Mouse (Mus musculus): ENCODE data around the gene Ppp1r12a. TPM values are rescaled to one million over a fixed set of nuclear protein-coding genes. Genes with fewer than 3 reads are reported as not detected.

The Ppp1r12a gene
- polyA plus RNA-seq, 1 experiment from 2014 or later: 77.8 TPM

- ATAC-seq (ENCODE audit: insufficient number of reproducible peaks, insufficient read depth, low FRiP score, low TSS enrichment, low read depth): no peak
- WGBS: 67% methylated on average over 4 of the region's 4 CpGs
These were observed 20.4 kb downstream of the Ppp1r12a start for GRCm38 (mm10) chr10:108182386-108182785.

GRCm38 (mm10) chr10:108184763-108185162 lies 22.8 kb downstream of the Ppp1r12a start:
- ATAC-seq (ENCODE audit: insufficient number of reproducible peaks, insufficient read depth, low FRiP score, low TSS enrichment, low read depth): no peak
- Histone ChIP-seq H3K27ac (no peak overlapping the region), H3K4me1 (replicated peaks) (peaks cover 14% of the 10 kb centered on the region), H3K27me3 (no peaks in the 10 kb centered on the region), H3K4me2 (no peak overlapping the region), H3K4me3 (replicated peaks) (no peak overlapping the region), H3K9ac (replicated peaks) (no peak overlapping the region), H3K36me3 (no peaks in the 10 kb centered on the region), H3K9me3 (no peaks in the 10 kb centered on the region)
- 61% methylated on average over 8 of the region's 8 CpGs for WGBS

More at GRCm38 (mm10) chr10:108182386-108182785, 20.4 kb downstream of the Ppp1r12a start:
- peaks cover 14% of the 10 kb centered on the region for H3K4me1 ChIP-seq (replicated peaks)
- H3K27ac ChIP-seq: no peak overlapping the region
- no peaks in the 10 kb centered on the region for H3K9me3 ChIP-seq
- no peaks in the 10 kb centered on the region for H3K36me3 ChIP-seq
- no peak overlapping the region for H3K4me2 ChIP-seq
- no peaks in the 10 kb centered on the region for H3K27me3 ChIP-seq
- H3K4me3 ChIP-seq (replicated peaks): no peak overlapping the region
- H3K9ac ChIP-seq (replicated peaks): no peak overlapping the region

- H3K27me3 ChIP-seq: no peaks in the 10 kb centered on the region
These were observed 23.3 kb downstream of the Ppp1r12a start for GRCm38 (mm10) chr10:108185265-108185664.

GRCm38 (mm10) chr10:108189303-108189702 lies 27.3 kb downstream of the Ppp1r12a start:
- Histone ChIP-seq H3K4me3 (replicated peaks) (no peak overlapping the region), H3K9me3 (no peaks in the 10 kb centered on the region), H3K4me1 (replicated peaks) (peaks cover 18% of the 10 kb centered on the region), H3K4me2 (no peak overlapping the region), H3K27ac (no peak overlapping the region), H3K9ac (replicated peaks) (no peak overlapping the region), H3K36me3 (no peaks in the 10 kb centered on the region), H3K27me3 (no peaks in the 10 kb centered on the region)
- WGBS: 90% methylated on average over 2 of the region's 2 CpGs
- ATAC-seq (ENCODE audit: insufficient number of reproducible peaks, insufficient read depth, low FRiP score, low TSS enrichment, low read depth): no peak

More at GRCm38 (mm10) chr10:108185265-108185664, 23.3 kb downstream of the Ppp1r12a start:
- Histone ChIP-seq H3K4me1 (replicated peaks) (peaks cover 14% of the 10 kb centered on the region), H3K9ac (replicated peaks) (no peak overlapping the region), H3K9me3 (no peaks in the 10 kb centered on the region), H3K4me2 (no peak overlapping the region), H3K27ac (no peak overlapping the region), H3K36me3 (no peaks in the 10 kb centered on the region), H3K4me3 (replicated peaks) (no peak overlapping the region)
- 93% methylated on average over 3 of the region's 3 CpGs for WGBS
- ATAC-seq (ENCODE audit: insufficient number of reproducible peaks, insufficient read depth, low FRiP score, low TSS enrichment, low read depth): no peak

GRCm38 (mm10) chr10:108189986-108190385 lies 28.0 kb downstream of the Ppp1r12a start:
- Histone ChIP-seq H3K9me3 (no peaks in the 10 kb centered on the region), H3K27ac (no peak overlapping the region), H3K27me3 (no peaks in the 10 kb centered on the region), H3K4me2 (no peak overlapping the region), H3K9ac (replicated peaks) (no peak overlapping the region), H3K36me3 (no peaks in the 10 kb centered on the region), H3K4me3 (replicated peaks) (no peak overlapping the region), H3K4me1 (replicated peaks) (peaks cover 14% of the 10 kb centered on the region)
- WGBS: 91% methylated on average over 3 of the region's 3 CpGs
- ATAC-seq (ENCODE audit: insufficient number of reproducible peaks, insufficient read depth, low FRiP score, low TSS enrichment, low read depth): no peak

- H3K4me3 ChIP-seq (replicated peaks): no peak overlapping the region
- H3K27me3 ChIP-seq: no peaks in the 10 kb centered on the region
- peaks cover 11% of the 10 kb centered on the region for H3K4me1 ChIP-seq (replicated peaks)
- ATAC-seq (ENCODE audit: insufficient number of reproducible peaks, insufficient read depth, low FRiP score, low TSS enrichment, low read depth): no peak
- H3K9me3 ChIP-seq: no peaks in the 10 kb centered on the region
- no peak overlapping the region for H3K27ac ChIP-seq
- no peaks in the 10 kb centered on the region for H3K36me3 ChIP-seq
- H3K9ac ChIP-seq (replicated peaks): no peak overlapping the region
- no peak overlapping the region for H3K4me2 ChIP-seq
These were observed 28.6 kb downstream of the Ppp1r12a start for GRCm38 (mm10) chr10:108190626-108191025.

GRCm38 (mm10) chr10:108191381-108191787 lies 29.4 kb downstream of the Ppp1r12a start:
- Histone ChIP-seq H3K9ac (replicated peaks) (no peak overlapping the region), H3K4me2 (no peak overlapping the region), H3K27me3 (no peaks in the 10 kb centered on the region), H3K4me1 (replicated peaks) (peaks cover 6% of the 10 kb centered on the region), H3K36me3 (no peaks in the 10 kb centered on the region), H3K9me3 (no peaks in the 10 kb centered on the region), H3K4me3 (replicated peaks) (no peak overlapping the region), H3K27ac (no peak overlapping the region)
- no peak for ATAC-seq (ENCODE audit: insufficient number of reproducible peaks, insufficient read depth, low FRiP score, low TSS enrichment, low read depth)
- 77% methylated on average over 8 of the region's 8 CpGs for WGBS

- Histone ChIP-seq H3K27me3 (no peaks in the 10 kb centered on the region), H3K9me3 (no peaks in the 10 kb centered on the region), H3K27ac (no peak overlapping the region), H3K4me2 (no peak overlapping the region), H3K36me3 (no peaks in the 10 kb centered on the region), H3K9ac (replicated peaks) (no peak overlapping the region), H3K4me1 (replicated peaks) (peaks cover 6% of the 10 kb centered on the region), H3K4me3 (replicated peaks) (no peak overlapping the region)
- 49% methylated on average over 2 of the region's 2 CpGs for WGBS
- ATAC-seq (ENCODE audit: insufficient number of reproducible peaks, insufficient read depth, low FRiP score, low TSS enrichment, low read depth): no peak
These were observed 30.3 kb downstream of the Ppp1r12a start for GRCm38 (mm10) chr10:108192306-108192705.

- no peaks in the 10 kb centered on the region for H3K9me3 ChIP-seq
- H3K4me2 ChIP-seq: no peak overlapping the region
- H3K4me3 ChIP-seq (replicated peaks): no peak overlapping the region
- ATAC-seq (ENCODE audit: insufficient number of reproducible peaks, insufficient read depth, low FRiP score, low TSS enrichment, low read depth): no peak
- peaks cover 5% of the 10 kb centered on the region for H3K4me1 ChIP-seq (replicated peaks)
- over 99% methylated on average over 2 of the region's 2 CpGs for WGBS
- H3K27me3 ChIP-seq: no peaks in the 10 kb centered on the region
- no peak overlapping the region for H3K9ac ChIP-seq (replicated peaks)
- peaks cover 12% of the 10 kb centered on the region for H3K36me3 ChIP-seq
- no peak overlapping the region for H3K27ac ChIP-seq
These were observed 34.1 kb downstream of the Ppp1r12a start for GRCm38 (mm10) chr10:108196124-108196523.

- H3K4me2 ChIP-seq: no peak overlapping the region
- peaks cover 19% of the 10 kb centered on the region for H3K36me3 ChIP-seq
- H3K9ac ChIP-seq (replicated peaks): no peak overlapping the region
- H3K27ac ChIP-seq: no peak overlapping the region
- H3K4me1 ChIP-seq (replicated peaks): no peaks in the 10 kb centered on the region; the same call in none of the 2 replicates
- no peaks in the 10 kb centered on the region for H3K9me3 ChIP-seq
- H3K4me3 ChIP-seq (replicated peaks): no peak overlapping the region
- H3K27me3 ChIP-seq: no peaks in the 10 kb centered on the region
- ATAC-seq (ENCODE audit: insufficient number of reproducible peaks, insufficient read depth, low FRiP score, low TSS enrichment, low read depth): no peak
- WGBS: 100% methylated on average over 1 of the region's 1 CpGs
These were observed 35.5 kb downstream of the Ppp1r12a start for GRCm38 (mm10) chr10:108197498-108197897.

- 90% methylated on average over 2 of the region's 2 CpGs for WGBS
- H3K36me3 ChIP-seq: peaks cover 22% of the 10 kb centered on the region
- no peak overlapping the region for H3K27ac ChIP-seq
- H3K9me3 ChIP-seq: no peaks in the 10 kb centered on the region
- H3K4me1 ChIP-seq (replicated peaks): no peaks in the 10 kb centered on the region; the same call in 1 of the 2 replicates
- no peak for ATAC-seq (ENCODE audit: insufficient number of reproducible peaks, insufficient read depth, low FRiP score, low TSS enrichment, low read depth)
- H3K4me3 ChIP-seq (replicated peaks): no peak overlapping the region
- no peaks in the 10 kb centered on the region for H3K27me3 ChIP-seq
- no peak overlapping the region for H3K4me2 ChIP-seq
- no peak overlapping the region for H3K9ac ChIP-seq (replicated peaks)
These were observed 37.0 kb downstream of the Ppp1r12a start for GRCm38 (mm10) chr10:108198945-108199344.

GRCm38 (mm10) chr10:108202126-108202525 lies 40.1 kb downstream of the Ppp1r12a start:
- H3K4me3 ChIP-seq (replicated peaks): no peak overlapping the region
- H3K4me1 ChIP-seq (replicated peaks): no peaks in the 10 kb centered on the region
- no peaks in the 10 kb centered on the region for H3K27me3 ChIP-seq
- ATAC-seq (ENCODE audit: insufficient number of reproducible peaks, insufficient read depth, low FRiP score, low TSS enrichment, low read depth): no peak
- peaks cover 33% of the 10 kb centered on the region for H3K36me3 ChIP-seq
- WGBS: 80% methylated on average over 4 of the region's 4 CpGs
- H3K27ac ChIP-seq: no peak overlapping the region
- no peaks in the 10 kb centered on the region for H3K9me3 ChIP-seq
- H3K4me2 ChIP-seq: no peak overlapping the region
- H3K9ac ChIP-seq (replicated peaks): no peak overlapping the region

Measured in limb, embryonic 12.5 days (tissue).